Mouse (Mus musculus) cerebellum, adult 2 months (tissue): ENCODE data around the gene Nek6. TPM values are rescaled to one million over a fixed set of nuclear protein-coding genes. Genes with fewer than 3 reads are reported as not detected.

ENCODE experiments used
- DNase-seq, 2 experiments: peaks; one replicate each; pipeline ENCODE4 v3.0.0; 2021
- H3K27ac ChIP-seq: fragments of 200-500 bp; 2 replicates; pipeline ENCODE4 v1.5.1; 2012; ENCODE audit warnings: low read length, control low read depth, inconsistent platforms; ENCODE audit not compliant: insufficient read depth
- H3K27me3 ChIP-seq: fragments of 200-500 bp; 2 replicates; pipeline ENCODE4 v1.6.1; 2012; ENCODE audit warnings: inconsistent platforms, mild to moderate bottlenecking, low read length, moderate library complexity; ENCODE audit not compliant: control insufficient read depth, insufficient read depth
- H3K4me1 ChIP-seq: fragments of 200-500 bp; 2 replicates; pipeline ENCODE4 v1.6.1; 2011; ENCODE audit warnings: low read length; ENCODE audit not compliant: control insufficient read depth, insufficient read depth
- H3K4me3 ChIP-seq: fragments of 200-500 bp; replicated peaks from 2 replicates; pipeline ENCODE3; 2011; ENCODE audit warnings: mild to moderate bottlenecking, low read depth, low read length, control low read depth; ENCODE audit not compliant: insufficient read depth
- CTCF ChIP-seq: fragments of 200-500 bp; IDR thresholded peaks from 2 replicates; pipeline ENCODE4 v1.5.1; 2011; ENCODE audit warnings: low read depth, mild to moderate bottlenecking, control low read depth, low read length, moderate library complexity, borderline replicate concordance; ENCODE audit not compliant: insufficient read depth
- POLR2A ChIP-seq: fragments of 200-500 bp; IDR thresholded peaks from 2 replicates; pipeline ENCODE4 v1.6.1; 2011; ENCODE audit warnings: low read length, control low read depth, borderline replicate concordance; ENCODE audit not compliant: insufficient read depth
- WGBS: fragments of 180-500 bp; shearing (Covaris S2); methylation state at CpG from one replicate; pipeline ENCODE4 v1.1.7; 2018; 5-methylcytosine and 5-hydroxymethylcytosine counted together
- polyA plus RNA-seq: library from polyadenylated mRNA; depleted of rRNA; stranded (reverse); fragments of >200 nt; gene quantifications from 2 replicates; pipeline ENCODE4 v1.2.3, GENCODE M21; 2012; rRNA removed

The Nek6 gene
- polyA plus RNA-seq: 26.8 and 28.0 TPM in 2 replicates

GRCm38 (mm10) chr2:38511487-38512307 lies at the start of gene Nek6:
TSS of gene Nek6 (plus strand) at chr2:38511643.
- WGBS: under 1% methylated on average over 90 of the region's 90 CpGs
- peak within 1 kb of the TSS; percentile 69 for H3K27ac ChIP-seq
- peak within 1 kb of the TSS; percentile 83 for H3K4me3 ChIP-seq
- H3K4me1 ChIP-seq: peaks cover 12% of the 10 kb centered on the region
- peak; percentile 70 to 80 for DNase-seq
- H3K27me3 ChIP-seq: no peaks in the 10 kb centered on the region
- no peak for TF ChIP-seq CTCF
- TF ChIP-seq POLR2A: no peak

- Histone ChIP-seq H3K4me3 (no peak overlapping the region), H3K4me1 (0 out of 2 replicates have a peak, but pooled peaks cover 3% of the 10 kb centered on the region), H3K27ac (no peak overlapping the region), H3K27me3 (no peaks in the 10 kb centered on the region)
- no peak for TF ChIP-seq CTCF
- no peak for DNase-seq
- 73% methylated on average over 3 of the region's 3 CpGs for WGBS
Observed at GRCm38 (mm10) chr2:38462323-38462722, 49.1 kb upstream of the Nek6 start.

- H3K4me1 ChIP-seq: no peaks in the 10 kb centered on the region
- no peaks in the 10 kb centered on the region for H3K27me3 ChIP-seq
- no peak for DNase-seq
- H3K27ac ChIP-seq: no peak overlapping the region
- 86% methylated on average over 4 of the region's 4 CpGs for WGBS
- H3K4me3 ChIP-seq: no peak overlapping the region
- TF ChIP-seq CTCF: no peak
- no peak for TF ChIP-seq POLR2A
Observed at GRCm38 (mm10) chr2:38468845-38469244, 42.6 kb upstream of the Nek6 start.

- no peaks in the 10 kb centered on the region for H3K27me3 ChIP-seq
- TF ChIP-seq CTCF (no peak), POLR2A (no peak)
- DNase-seq: no peak
- no peaks in the 10 kb centered on the region for H3K4me1 ChIP-seq
- no peak overlapping the region for H3K27ac ChIP-seq
- no peak overlapping the region for H3K4me3 ChIP-seq
- 89% methylated on average over 5 of the region's 5 CpGs for WGBS
Observed at GRCm38 (mm10) chr2:38471745-38472144, 39.7 kb upstream of the Nek6 start.

GRCm38 (mm10) chr2:38472829-38473228 lies 38.6 kb upstream of the Nek6 start:
- Histone ChIP-seq H3K27ac (no peak overlapping the region), H3K4me1 (no peaks in the 10 kb centered on the region), H3K4me3 (no peak overlapping the region), H3K27me3 (no peaks in the 10 kb centered on the region)
- no peak for TF ChIP-seq POLR2A
- TF ChIP-seq CTCF: no peak
- no peak for DNase-seq

GRCm38 (mm10) chr2:38476871-38477496 lies 34.5 kb upstream of the Nek6 start:
- 84% methylated on average over 9 of the region's 9 CpGs for WGBS
- TF ChIP-seq CTCF (no peak), POLR2A (no peak)
- Histone ChIP-seq H3K27me3 (no peaks in the 10 kb centered on the region), H3K27ac (no peak overlapping the region), H3K4me1 (no peaks in the 10 kb centered on the region; the same call in 1 of the 2 replicates), H3K4me3 (no peak overlapping the region)
- no peak for DNase-seq

GRCm38 (mm10) chr2:38477497-38477873 lies 34.0 kb upstream of the Nek6 start:
- Histone ChIP-seq H3K27me3 (no peaks in the 10 kb centered on the region), H3K4me1 (no peaks in the 10 kb centered on the region; the same call in 1 of the 2 replicates), H3K4me3 (no peak overlapping the region), H3K27ac (no peak overlapping the region)
- DNase-seq: no peak
- whole genome bisulfite sequencing: 95% methylated on average over 9 of the region's 9 CpGs
- TF ChIP-seq POLR2A (no peak), CTCF (no peak)

GRCm38 (mm10) chr2:38478683-38479082 lies 32.8 kb upstream of the Nek6 start:
- Histone ChIP-seq H3K27ac (no peak overlapping the region), H3K4me3 (no peak overlapping the region), H3K27me3 (no peaks in the 10 kb centered on the region), H3K4me1 (no peaks in the 10 kb centered on the region; the same call in 1 of the 2 replicates)
- WGBS: 82% methylated on average over 4 of the region's 4 CpGs
- DNase-seq: no peak
- TF ChIP-seq CTCF (no peak), POLR2A (no peak)
